Mouse (Mus musculus): ENCODE results near the gene AC109138.7. TPM values are rescaled to one million over a fixed set of nuclear protein-coding genes. Genes with fewer than 3 reads are reported as not detected.

The AC109138.7 gene
- total and polyA plus RNA-seq, 3 experiments, result not detected

DNA sequence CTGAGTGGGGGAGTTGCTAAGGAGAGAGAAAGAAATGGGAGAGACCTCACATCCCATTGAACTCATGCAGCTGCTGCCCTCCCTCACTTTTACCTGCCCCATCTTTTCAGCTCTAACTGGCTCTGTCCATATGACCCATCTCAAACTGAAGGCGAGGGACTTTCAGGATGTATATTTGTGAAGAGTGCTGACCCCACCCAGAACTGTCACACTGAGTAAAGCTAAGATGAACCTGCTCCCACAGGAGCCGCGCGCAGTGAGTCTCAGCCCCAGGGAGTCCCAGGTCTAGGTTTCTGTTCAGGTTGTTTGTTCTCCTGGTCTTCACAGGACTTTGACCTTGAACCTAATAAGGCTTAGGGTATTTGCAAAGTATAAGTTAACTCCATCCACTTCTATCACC lies 14.7 kb downstream of the AC109138.7 start:
- H3K9me3 ChIP-seq (replicated peaks; ENCODE audit: low read length), result no peaks in the 10 kb centered on the region
- dilution Hi-C loops (cut with MboI; ENCODE audit: extremely low pct_ligation_motif_present, extremely low pct_unique_long_range_greater_than_20kb, low sequenced_read_pairs), result no loop called here
- H3K4me1 ChIP-seq (ENCODE audit: control insufficient read depth in 1 of 2, insufficient read depth in 2 of 2), result peaks cover 24 to 63% of the 10 kb centered on the region in 2 experiments
- peaks cover 8% of the 10 kb centered on the region for H3K27me3 ChIP-seq (replicated peaks)
- no peak for DNase-seq (ENCODE audit: extremely low read depth)
- H3K27ac ChIP-seq (ENCODE audit: insufficient read depth, low read depth), result no peak overlapping the region
- H3K79me2 ChIP-seq (replicated peaks; ENCODE audit: control insufficient read depth, extremely low read depth, insufficient read depth, poor library complexity, severe bottlenecking), result no peaks in the 10 kb centered on the region
- TF ChIP-seq GABPA (IDR thresholded peaks at IDR 0.05; ENCODE audit: insufficient replicate concordance, low read depth, low read length) (no peak), ZKSCAN1 (IDR thresholded peaks at IDR 0.05; ENCODE audit: borderline replicate concordance, low read depth, low read length) (no peak), SMC3 (IDR thresholded peaks at IDR 0.05; ENCODE audit: low read depth, low read length) (no peak), USF1 (IDR thresholded peaks at IDR 0.05; ENCODE audit: low read depth, low read length) (no peak), POLR2AphosphoS2 (IDR thresholded peaks at IDR 0.05; ENCODE audit: low read depth, low read length) (no peak), MXI1 (IDR thresholded peaks at IDR 0.05; ENCODE audit: low read depth, low read length) (no peak), SIN3A (IDR thresholded peaks at IDR 0.05; ENCODE audit: low read length) (no peak), MEF2A (IDR thresholded peaks at IDR 0.05; ENCODE audit: borderline replicate concordance, low read depth, low read length) (no peak), NELFE (IDR thresholded peaks at IDR 0.05; ENCODE audit: low read depth, low read length) (no peak), USF2 (conservative IDR thresholded peaks at IDR 0.05; ENCODE audit: low read depth, low read length) (no peak), BHLHE40 (IDR thresholded peaks at IDR 0.05; ENCODE audit: low read depth, low read length) (no peak), MYC (IDR thresholded peaks at IDR 0.05; ENCODE audit: low read depth, low read length) (no peak), RAD21 (IDR thresholded peaks at IDR 0.05; ENCODE audit: low read depth, low read length) (no peak), NRF1 (IDR thresholded peaks at IDR 0.05; ENCODE audit: low read depth, low read length) (no peak), MAX (IDR thresholded peaks at IDR 0.05; ENCODE audit: low read length) (no peak), CHD1 (IDR thresholded peaks at IDR 0.05; ENCODE audit: low read depth, low read length) (no peak), TBP (conservative IDR thresholded peaks at IDR 0.05; ENCODE audit: low read depth, low read length) (no peak), HCFC1 (IDR thresholded peaks at IDR 0.05; ENCODE audit: low read depth, low read length) (no peak), CTCF (conservative IDR thresholded peaks at IDR 0.05 in 1 of 2, IDR thresholded peaks at IDR 0.05 in 1 of 2; ENCODE audit: low read depth in 2 of 2, low read length in 2 of 2) (no peak), MAZ (IDR thresholded peaks at IDR 0.05; ENCODE audit: low read depth, low read length) (no peak)
- in situ Hi-C loops (cut with MboI; ENCODE audit: low pct_ligation_motif_present, low pct_unique_long_range_greater_than_20kb, low sequenced_read_pairs), result no loop called here
- no peak overlapping the region for H3K4me3 ChIP-seq (replicated peaks in 1 of 3; ENCODE audit: low read depth in 2 of 3, low read length in 2 of 3, poor library complexity in 1 of 3)
- no peak overlapping the region for H3K9ac ChIP-seq (ENCODE audit: insufficient read depth, low read depth)
- no peak overlapping the region for H3K4me2 ChIP-seq (ENCODE audit: insufficient read depth, low read depth, poor library complexity, severe bottlenecking)
- H3K36me3 ChIP-seq (replicated peaks in 1 of 2; ENCODE audit: control insufficient read depth in 1 of 2, insufficient read depth in 1 of 2, low read length in 1 of 2), result peaks cover 0 to 5% of the 10 kb centered on the region in 2 experiments

DNA sequence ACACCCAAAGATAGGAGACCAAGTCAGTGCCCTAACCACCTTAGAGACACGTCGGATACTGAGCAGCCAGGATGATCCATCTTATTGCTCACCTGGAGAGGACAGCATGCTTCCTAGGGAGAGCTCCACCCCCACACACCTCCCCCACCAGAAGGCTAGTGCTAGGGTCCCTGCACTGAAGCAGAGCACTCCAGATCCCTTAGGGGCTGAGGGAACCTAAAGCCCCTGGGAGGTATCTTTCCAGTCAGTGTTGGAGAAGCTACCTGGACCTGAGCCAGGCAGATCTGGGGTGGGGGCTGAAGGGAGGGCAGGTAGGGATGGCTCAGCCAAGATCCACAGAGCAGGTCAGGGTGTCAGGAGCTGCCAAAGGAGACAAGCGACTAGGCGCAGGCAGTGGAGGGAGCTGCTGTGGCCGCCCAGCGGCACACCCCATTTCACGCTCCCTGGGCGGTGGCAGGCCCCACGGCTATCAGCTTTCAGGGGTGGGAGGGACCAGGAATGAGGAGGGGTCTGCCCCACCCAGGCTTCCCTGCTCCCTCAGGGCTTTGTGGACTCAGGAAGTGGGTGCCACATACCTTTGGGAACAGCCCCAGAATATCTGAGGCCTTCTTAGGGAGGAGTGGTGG lies 15.4 kb downstream of the AC109138.7 start:
- no peaks in the 10 kb centered on the region for H3K9me3 ChIP-seq (replicated peaks; ENCODE audit: low read length)
- no peak overlapping the region for H3K27ac ChIP-seq (ENCODE audit: insufficient read depth, low read depth)
- H3K27me3 ChIP-seq (replicated peaks), result peaks cover 8% of the 10 kb centered on the region
- H3K4me3 ChIP-seq (replicated peaks in 1 of 3; ENCODE audit: low read depth in 2 of 3, low read length in 2 of 3, poor library complexity in 1 of 3), result no peak overlapping the region
- peaks cover 24 to 63% of the 10 kb centered on the region in 2 experiments for H3K4me1 ChIP-seq (ENCODE audit: control insufficient read depth in 1 of 2, insufficient read depth in 2 of 2)
- H3K4me2 ChIP-seq (ENCODE audit: insufficient read depth, low read depth, poor library complexity, severe bottlenecking), result no peak overlapping the region
- dilution Hi-C loops (cut with MboI; ENCODE audit: extremely low pct_ligation_motif_present, extremely low pct_unique_long_range_greater_than_20kb, low sequenced_read_pairs), result no loop called here
- H3K36me3 ChIP-seq (replicated peaks in 1 of 2; ENCODE audit: control insufficient read depth in 1 of 2, insufficient read depth in 1 of 2, low read length in 1 of 2), result peaks cover 0 to 5% of the 10 kb centered on the region in 2 experiments
- H3K9ac ChIP-seq (ENCODE audit: insufficient read depth, low read depth), result no peak overlapping the region
- in situ Hi-C loops (cut with MboI; ENCODE audit: low pct_ligation_motif_present, low pct_unique_long_range_greater_than_20kb, low sequenced_read_pairs), result no loop called here
- TF ChIP-seq ZC3H11A (IDR thresholded peaks at IDR 0.05; ENCODE audit: low read depth, low read length), result no peak
- no peak for TF ChIP-seq MXI1 (IDR thresholded peaks at IDR 0.05; ENCODE audit: low read depth, low read length)
- H3K79me2 ChIP-seq (replicated peaks; ENCODE audit: control insufficient read depth, extremely low read depth, insufficient read depth, poor library complexity, severe bottlenecking), result no peaks in the 10 kb centered on the region
- DNase-seq (ENCODE audit: extremely low read depth), result no peak
